Mouse (Mus musculus): ENCODE data around the gene Olfr559. TPM values are rescaled to one million over a fixed set of nuclear protein-coding genes. Genes with fewer than 3 reads are reported as not detected.

The Olfr559 gene
- polyA plus RNA-seq (2014; fragmentation: Illumina TruSeq; extraction: RNeasy Lipid Tissue Mini Kit (QIAGEN cat#74804); ENCODE audit: low read depth, low replicate concordance) = not detected

DNA sequence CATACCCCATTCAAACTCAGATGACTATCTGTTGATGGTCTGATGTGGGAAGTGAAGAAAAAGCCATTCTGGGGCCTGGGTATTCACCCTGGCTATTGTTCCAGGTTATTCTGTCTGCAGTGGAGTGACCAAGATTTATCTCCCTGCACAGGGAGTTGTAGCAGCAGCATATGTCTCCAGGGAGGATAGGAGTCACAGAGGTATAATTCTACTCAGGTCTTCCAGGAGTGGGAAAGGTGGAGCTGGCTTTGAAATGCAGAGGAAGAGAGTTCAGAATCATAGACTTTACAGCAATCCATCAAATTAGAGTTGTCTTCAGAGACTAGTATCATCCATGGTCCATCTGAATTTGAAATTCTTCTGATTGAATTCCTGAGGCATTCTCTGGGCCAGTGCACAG, at the start of gene Olfr559:
Olfr559 (minus strand) TSS at position 101 of the 400 bp plus-strand sequence.

DNA sequence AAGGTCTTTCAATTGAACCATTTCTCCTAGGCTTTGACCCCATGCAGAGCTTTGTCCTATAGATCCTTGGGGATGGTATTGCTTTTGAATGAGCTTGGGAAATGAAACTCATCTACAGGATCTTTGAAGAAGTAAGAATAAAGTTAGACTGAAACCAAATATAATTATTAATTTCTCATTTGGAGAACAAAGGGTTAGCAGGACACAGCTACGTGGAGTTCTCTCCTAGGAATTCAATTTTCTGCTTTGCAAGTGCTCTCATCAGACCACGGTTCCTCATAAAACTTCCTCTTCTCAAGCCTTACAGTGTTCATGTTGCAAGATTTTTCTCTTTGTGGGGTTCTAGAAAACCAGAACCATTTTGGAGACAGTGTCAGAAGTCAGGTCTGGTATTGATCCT, 43.6 kb upstream of the Olfr559 start, which contains the start of gene Olfr561:
Olfr561 (plus strand) TSS at position 301 of the 400 bp plus-strand sequence.

DNA sequence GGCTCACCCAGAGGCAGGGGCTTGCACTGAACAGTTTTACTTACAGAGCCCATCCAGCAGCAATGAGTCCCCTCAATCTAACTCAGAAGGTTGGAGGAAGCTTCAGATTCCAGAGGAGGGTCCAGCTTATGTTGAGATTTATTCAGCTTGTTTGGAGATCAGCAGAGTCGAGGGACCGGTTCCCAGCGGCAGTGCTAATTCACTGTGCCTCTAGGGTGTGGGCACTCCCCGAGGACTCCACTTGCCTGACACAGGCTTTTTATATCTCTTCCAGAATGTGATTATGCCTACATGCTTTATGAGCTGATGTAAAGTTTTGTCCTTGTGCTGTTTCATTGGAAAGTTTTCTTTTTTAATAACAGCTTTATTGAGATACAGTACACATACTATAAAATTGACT, 32.0 kb upstream of the Olfr559 start, which contains the start of the genes Olfr560 and Olfr78:
Olfr560 (minus strand) TSS at position 101 of the 400 bp plus-strand sequence.
Olfr78 (minus strand) TSS at position 206 of the 400 bp plus-strand sequence.

DNA sequence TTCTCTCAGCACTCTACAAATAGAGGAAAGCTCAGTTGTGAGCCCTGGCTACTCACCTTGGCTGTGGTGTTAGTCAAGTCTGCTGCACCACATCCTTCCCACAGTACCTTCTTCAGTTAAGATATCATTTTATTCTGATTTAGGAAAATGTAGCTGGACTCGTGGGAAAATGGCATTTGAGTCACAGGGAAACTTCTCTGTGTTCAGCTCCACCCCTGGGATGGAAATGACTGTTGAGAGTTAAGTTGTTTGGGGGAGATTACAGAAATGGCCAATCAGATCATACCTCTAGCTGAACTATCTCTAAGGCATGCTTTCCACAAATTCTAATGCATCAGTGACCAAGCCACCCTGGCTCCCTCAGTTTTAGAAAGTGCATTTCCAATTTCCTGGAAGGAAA, 8.3 kb downstream of the Olfr559 start, which contains the start of gene Olfr33:
Olfr33 (minus strand) TSS at position 101 of the 400 bp plus-strand sequence.

DNA sequence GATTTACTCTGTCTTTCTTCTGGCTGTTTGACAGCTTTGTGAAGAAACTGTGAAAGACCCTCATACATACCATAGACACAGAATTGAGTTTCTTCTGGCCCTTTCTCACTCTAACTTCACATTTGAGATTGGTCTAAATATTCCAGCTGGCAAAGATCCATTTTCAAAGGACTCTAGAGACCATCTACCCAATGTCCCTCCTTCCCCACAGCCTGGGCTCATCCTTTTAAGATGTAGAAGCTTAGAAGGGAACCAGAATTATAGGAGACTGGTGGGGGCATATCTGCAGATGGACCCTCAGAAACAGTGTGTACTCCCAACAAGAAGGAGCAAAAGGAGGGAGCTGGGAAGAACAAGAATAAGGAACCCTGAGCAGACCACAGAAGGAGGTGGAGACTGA, 25.4 kb downstream of the Olfr559 start, which contains the start of gene Olfr558:
Olfr558 (plus strand) TSS at position 301 of the 400 bp plus-strand sequence.

DNA sequence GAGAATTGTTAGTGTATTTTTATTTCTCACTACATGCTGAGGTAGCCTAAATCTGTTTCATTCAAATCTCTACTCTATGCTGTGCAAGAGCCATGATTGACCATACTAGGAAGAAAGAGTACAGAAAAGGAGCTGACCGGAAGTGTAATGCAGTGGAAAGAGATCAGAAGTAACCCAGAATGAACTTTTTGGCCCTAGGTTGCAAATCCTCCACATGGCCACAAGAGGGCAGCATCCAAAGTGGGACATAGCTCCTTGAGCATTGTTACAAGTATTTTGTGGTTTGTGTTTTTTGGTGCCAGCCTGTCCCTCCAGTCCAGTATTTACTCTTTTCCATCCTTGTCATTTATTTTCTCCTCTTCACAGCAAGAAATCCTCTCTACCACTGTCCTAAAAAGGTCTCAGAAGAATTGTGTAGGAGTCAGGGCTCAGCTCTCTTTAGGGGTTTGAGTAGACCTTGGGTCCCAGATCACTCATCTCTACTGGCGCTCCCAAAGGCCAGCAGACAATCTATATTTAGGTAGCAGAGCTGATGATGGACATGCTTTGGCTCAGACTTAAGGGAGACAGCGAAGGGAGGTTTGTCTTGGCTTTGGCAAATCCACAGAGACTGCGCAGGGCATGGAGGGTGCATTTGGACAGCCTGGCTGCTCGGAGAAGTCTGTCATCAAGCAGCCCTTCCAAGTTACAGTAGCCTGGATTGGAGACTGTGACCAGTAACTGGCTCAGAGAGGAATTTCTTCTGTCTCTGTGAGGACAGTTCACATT, 31.7 kb downstream of the Olfr559 start, which contains the start of gene Olfr557:
Olfr557 (plus strand) TSS at position 553 of the 768 bp plus-strand sequence.

DNA sequence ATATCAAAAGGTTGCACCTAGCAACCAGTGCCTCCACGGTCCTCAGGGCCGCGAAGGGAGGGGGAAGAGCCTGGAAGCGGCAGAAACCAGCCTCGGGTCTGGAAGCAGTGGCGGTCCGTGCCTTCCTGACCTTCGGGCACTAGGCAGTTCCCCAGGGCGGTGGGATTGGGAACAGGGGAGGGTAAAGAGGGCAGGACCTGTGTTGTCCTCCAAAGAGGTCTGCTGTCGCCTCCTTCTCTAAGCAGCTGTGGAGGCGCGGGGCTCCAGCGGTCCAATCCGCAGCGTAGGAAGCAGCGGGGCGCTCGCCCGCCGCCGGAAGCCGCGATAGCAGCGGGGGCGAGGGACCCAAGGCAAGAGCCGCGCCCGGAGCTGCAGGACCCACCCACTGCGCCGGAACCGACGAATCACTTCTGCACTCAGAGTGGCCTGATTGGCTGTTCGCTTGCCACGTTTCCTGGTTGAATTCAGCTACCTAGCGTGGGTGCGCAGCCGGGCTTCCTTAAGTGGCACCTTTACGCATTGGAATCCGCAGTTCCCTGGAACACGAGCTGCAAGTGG, 40.3 kb downstream of the Olfr559 start, which contains the start of gene Trim68:
Trim68 (minus strand) TSS at position 384 of the 558 bp plus-strand sequence.

Other genes starting within 250 kb of the Olfr559 start
- gene Olfr543, start 245.8 kb downstream of the Olfr559 start, polyA plus RNA-seq (2014; fragmentation: Illumina TruSeq; extraction: RNeasy Lipid Tissue Mini Kit (QIAGEN cat#74804); ENCODE audit: low read depth, low replicate concordance) = not detected
- not detected for gene Olfr544, start 239.2 kb downstream of the Olfr559 start, polyA plus RNA-seq (2014; fragmentation: Illumina TruSeq; extraction: RNeasy Lipid Tissue Mini Kit (QIAGEN cat#74804); ENCODE audit: low read depth, low replicate concordance)
- not detected for gene Olfr545, start 227.9 kb downstream of the Olfr559 start, polyA plus RNA-seq (2014; fragmentation: Illumina TruSeq; extraction: RNeasy Lipid Tissue Mini Kit (QIAGEN cat#74804); ENCODE audit: low read depth, low replicate concordance)
- gene Olfr547, start 192.7 kb downstream of the Olfr559 start, polyA plus RNA-seq (2014; fragmentation: Illumina TruSeq; extraction: RNeasy Lipid Tissue Mini Kit (QIAGEN cat#74804); ENCODE audit: low read depth, low replicate concordance) = not detected
- gene Olfr548-ps1, start 186.6 kb downstream of the Olfr559 start, polyA plus RNA-seq (2014; fragmentation: Illumina TruSeq; extraction: RNeasy Lipid Tissue Mini Kit (QIAGEN cat#74804); ENCODE audit: low read depth, low replicate concordance) = not detected
- gene Olfr549, start 177.6 kb downstream of the Olfr559 start, polyA plus RNA-seq (2014; fragmentation: Illumina TruSeq; extraction: RNeasy Lipid Tissue Mini Kit (QIAGEN cat#74804); ENCODE audit: low read depth, low replicate concordance) = not detected
- 7.4 TPM for gene Trim21, start 162.0 kb downstream of the Olfr559 start, polyA plus RNA-seq (2014; fragmentation: Illumina TruSeq; extraction: RNeasy Lipid Tissue Mini Kit (QIAGEN cat#74804); ENCODE audit: low read depth, low replicate concordance)
- not detected for gene Olfr550, start 156.0 kb downstream of the Olfr559 start, polyA plus RNA-seq (2014; fragmentation: Illumina TruSeq; extraction: RNeasy Lipid Tissue Mini Kit (QIAGEN cat#74804); ENCODE audit: low read depth, low replicate concordance)
- not detected for gene Olfr551, start 135.6 kb downstream of the Olfr559 start, polyA plus RNA-seq (2014; fragmentation: Illumina TruSeq; extraction: RNeasy Lipid Tissue Mini Kit (QIAGEN cat#74804); ENCODE audit: low read depth, low replicate concordance)
- gene Olfr552, start 129.7 kb downstream of the Olfr559 start, polyA plus RNA-seq (2014; fragmentation: Illumina TruSeq; extraction: RNeasy Lipid Tissue Mini Kit (QIAGEN cat#74804); ENCODE audit: low read depth, low replicate concordance) = not detected
- gene Olfr553, start 109.3 kb downstream of the Olfr559 start, polyA plus RNA-seq (2014; fragmentation: Illumina TruSeq; extraction: RNeasy Lipid Tissue Mini Kit (QIAGEN cat#74804); ENCODE audit: low read depth, low replicate concordance) = not detected
- not detected for gene Olfr554, start 89.1 kb downstream of the Olfr559 start, polyA plus RNA-seq (2014; fragmentation: Illumina TruSeq; extraction: RNeasy Lipid Tissue Mini Kit (QIAGEN cat#74804); ENCODE audit: low read depth, low replicate concordance)
- not detected for gene Olfr555, start 68.7 kb downstream of the Olfr559 start, polyA plus RNA-seq (2014; fragmentation: Illumina TruSeq; extraction: RNeasy Lipid Tissue Mini Kit (QIAGEN cat#74804); ENCODE audit: low read depth, low replicate concordance)
- gene Olfr556, start 62.6 kb downstream of the Olfr559 start, polyA plus RNA-seq (2014; fragmentation: Illumina TruSeq; extraction: RNeasy Lipid Tissue Mini Kit (QIAGEN cat#74804); ENCODE audit: low read depth, low replicate concordance) = not detected
- gene Trim68, start 40.2 kb downstream of the Olfr559 start, polyA plus RNA-seq (2014; fragmentation: Illumina TruSeq; extraction: RNeasy Lipid Tissue Mini Kit (QIAGEN cat#74804); ENCODE audit: low read depth, low replicate concordance) = 2.0 TPM
- not detected for gene Olfr557, start 31.6 kb downstream of the Olfr559 start, polyA plus RNA-seq (2014; fragmentation: Illumina TruSeq; extraction: RNeasy Lipid Tissue Mini Kit (QIAGEN cat#74804); ENCODE audit: low read depth, low replicate concordance)
- gene Olfr558, start 25.3 kb downstream of the Olfr559 start, polyA plus RNA-seq (2014; fragmentation: Illumina TruSeq; extraction: RNeasy Lipid Tissue Mini Kit (QIAGEN cat#74804); ENCODE audit: low read depth, low replicate concordance) = not detected
- gene Olfr33, start 8.4 kb downstream of the Olfr559 start, polyA plus RNA-seq (2014; fragmentation: Illumina TruSeq; extraction: RNeasy Lipid Tissue Mini Kit (QIAGEN cat#74804); ENCODE audit: low read depth, low replicate concordance) = not detected
- not detected for gene Olfr560, start 31.9 kb upstream of the Olfr559 start, polyA plus RNA-seq (2014; fragmentation: Illumina TruSeq; extraction: RNeasy Lipid Tissue Mini Kit (QIAGEN cat#74804); ENCODE audit: low read depth, low replicate concordance)
- gene Olfr78, start 32.0 kb upstream of the Olfr559 start, polyA plus RNA-seq (2014; fragmentation: Illumina TruSeq; extraction: RNeasy Lipid Tissue Mini Kit (QIAGEN cat#74804); ENCODE audit: low read depth, low replicate concordance) = not detected
- not detected for gene Olfr561, start 43.7 kb upstream of the Olfr559 start, polyA plus RNA-seq (2014; fragmentation: Illumina TruSeq; extraction: RNeasy Lipid Tissue Mini Kit (QIAGEN cat#74804); ENCODE audit: low read depth, low replicate concordance)
- not detected for gene Olfr564, start 76.0 kb upstream of the Olfr559 start, polyA plus RNA-seq (2014; fragmentation: Illumina TruSeq; extraction: RNeasy Lipid Tissue Mini Kit (QIAGEN cat#74804); ENCODE audit: low read depth, low replicate concordance)
- gene Olfr566, start 131.3 kb upstream of the Olfr559 start, polyA plus RNA-seq (2014; fragmentation: Illumina TruSeq; extraction: RNeasy Lipid Tissue Mini Kit (QIAGEN cat#74804); ENCODE audit: low read depth, low replicate concordance) = not detected
- gene Olfr568, start 149.6 kb upstream of the Olfr559 start, polyA plus RNA-seq (2014; fragmentation: Illumina TruSeq; extraction: RNeasy Lipid Tissue Mini Kit (QIAGEN cat#74804); ENCODE audit: low read depth, low replicate concordance) = not detected
- gene Olfr569, start 163.4 kb upstream of the Olfr559 start, polyA plus RNA-seq (2014; fragmentation: Illumina TruSeq; extraction: RNeasy Lipid Tissue Mini Kit (QIAGEN cat#74804); ENCODE audit: low read depth, low replicate concordance) = not detected
- not detected for gene Olfr570, start 167.1 kb upstream of the Olfr559 start, polyA plus RNA-seq (2014; fragmentation: Illumina TruSeq; extraction: RNeasy Lipid Tissue Mini Kit (QIAGEN cat#74804); ENCODE audit: low read depth, low replicate concordance)
- not detected for gene Olfr571, start 190.0 kb upstream of the Olfr559 start, polyA plus RNA-seq (2014; fragmentation: Illumina TruSeq; extraction: RNeasy Lipid Tissue Mini Kit (QIAGEN cat#74804); ENCODE audit: low read depth, low replicate concordance)
- not detected for gene Olfr572, start 196.9 kb upstream of the Olfr559 start, polyA plus RNA-seq (2014; fragmentation: Illumina TruSeq; extraction: RNeasy Lipid Tissue Mini Kit (QIAGEN cat#74804); ENCODE audit: low read depth, low replicate concordance)
- not detected for gene Olfr573-ps1, start 215.1 kb upstream of the Olfr559 start, polyA plus RNA-seq (2014; fragmentation: Illumina TruSeq; extraction: RNeasy Lipid Tissue Mini Kit (QIAGEN cat#74804); ENCODE audit: low read depth, low replicate concordance)
- gene Olfr574, start 221.0 kb upstream of the Olfr559 start, polyA plus RNA-seq (2014; fragmentation: Illumina TruSeq; extraction: RNeasy Lipid Tissue Mini Kit (QIAGEN cat#74804); ENCODE audit: low read depth, low replicate concordance) = not detected
- not detected for gene Olfr575, start 231.3 kb upstream of the Olfr559 start, polyA plus RNA-seq (2014; fragmentation: Illumina TruSeq; extraction: RNeasy Lipid Tissue Mini Kit (QIAGEN cat#74804); ENCODE audit: low read depth, low replicate concordance)
- not detected for gene Olfr576, start 235.2 kb upstream of the Olfr559 start, polyA plus RNA-seq (2014; fragmentation: Illumina TruSeq; extraction: RNeasy Lipid Tissue Mini Kit (QIAGEN cat#74804); ENCODE audit: low read depth, low replicate concordance)
- gene Olfr577, start 248.5 kb upstream of the Olfr559 start, polyA plus RNA-seq (2014; fragmentation: Illumina TruSeq; extraction: RNeasy Lipid Tissue Mini Kit (QIAGEN cat#74804); ENCODE audit: low read depth, low replicate concordance) = not detected